In genomic region chr10:23785599-23785998, GRCm38 (mm10) we compare ENCODE assay signal across 8 mouse cellular contexts. TPM values are rescaled to one million over a fixed set of nuclear protein-coding genes. Genes with fewer than 3 reads are reported as not detected.
A peak's percentile ranks its signal among the peaks of the same experiment; 100 is the strongest.
DNase-seq lines count a peak whose midpoint lies in the region; ATAC-seq and TF ChIP-seq lines count a peak whose summit lies in the region.
"Not testable (repeated sequence)": the region's sequence is repeated elsewhere in the genome, so short reads cannot be mapped to it uniquely, and the experiment has no call there.

No protein-coding gene starts in this region.

- WGBS in forebrain, embryonic 13.5 days: 43% methylated on average over 7 of the region's 7 CpGs
- WGBS in heart, embryonic 16.5 days: 42% methylated on average over 7 of the region's 7 CpGs
- WGBS in intestine, postnatal 0 days: 31% methylated on average over 7 of the region's 7 CpGs
- WGBS in liver, embryonic 12.5 days (ENCODE audit: insufficient replicate concordance): 10% methylated on average over 7 of the region's 7 CpGs
- WGBS in midbrain, embryonic 11.5 days: 42% methylated on average over 7 of the region's 7 CpGs
- WGBS in small intestine, adult 2 months: 22% methylated on average over 7 of the region's 7 CpGs

- H3K4me2 ChIP-seq in forebrain, embryonic 13.5 days: peak overlapping the region; percentile 96
- peak overlapping the region; percentile 84 for H3K4me2 ChIP-seq in heart, embryonic 16.5 days (ENCODE audit: low read depth, low read length)
- peak overlapping the region; percentile 67 for H3K4me2 ChIP-seq in intestine, postnatal 0 days (replicated peaks; ENCODE audit: low read depth)
- H3K4me2 ChIP-seq in liver, embryonic 12.5 days: peak overlapping the region; percentile 76
- H3K4me2 ChIP-seq in midbrain, embryonic 11.5 days: peak overlapping the region; percentile 87

- not testable (repeated sequence) for H3K27ac ChIP-seq in forebrain, embryonic 13.5 days; heart, embryonic 16.5 days (ENCODE audit: low read length); intestine, postnatal 0 days (ENCODE audit: low read depth, low read length); midbrain, embryonic 11.5 days (ENCODE audit: low read depth, low read length); small intestine, adult 2 months (ENCODE audit: insufficient read depth, low read depth, low read length)
- peak overlapping the region; percentile 90 for H3K27ac ChIP-seq in liver, embryonic 12.5 days

- ATAC-seq in forebrain, embryonic 13.5 days; heart, embryonic 16.5 days (replicated peaks; ENCODE audit: extremely low read depth, insufficient read depth, low FRiP score); intestine, postnatal 0 days; liver, embryonic 12.5 days; midbrain, embryonic 11.5 days (ENCODE audit: low FRiP score): not testable (repeated sequence)

- H3K9me3 ChIP-seq in forebrain, embryonic 13.5 days (replicated peaks); heart, embryonic 16.5 days (replicated peaks; ENCODE audit: control insufficient read depth, low read length); intestine, postnatal 0 days (ENCODE audit: control insufficient read depth); liver, embryonic 12.5 days (replicated peaks); midbrain, embryonic 11.5 days (ENCODE audit: control insufficient read depth, low read length): not testable (repeated sequence)

- not testable (repeated sequence) for TF ChIP-seq CTCF in intestine, postnatal 0 days (IDR thresholded peaks at IDR 0.05; ENCODE audit: low read depth); small intestine, adult 2 months (IDR thresholded peaks at IDR 0.05; ENCODE audit: extremely low read depth, insufficient read length, insufficient replicate concordance, low read depth, low read length)

- peaks cover 41% of the 10 kb centered on the region for H3K36me3 ChIP-seq in forebrain, embryonic 13.5 days (ENCODE audit: poor library complexity, severe bottlenecking)
- peaks cover 24% of the 10 kb centered on the region for H3K36me3 ChIP-seq in heart, embryonic 16.5 days (ENCODE audit: control insufficient read depth, insufficient read depth)
- peaks cover 23% of the 10 kb centered on the region for H3K36me3 ChIP-seq in intestine, postnatal 0 days (ENCODE audit: control insufficient read depth, insufficient read depth)
- H3K36me3 ChIP-seq in liver, embryonic 12.5 days: peaks cover 40% of the 10 kb centered on the region
- not testable (repeated sequence) for H3K36me3 ChIP-seq in midbrain, embryonic 11.5 days (ENCODE audit: control insufficient read depth, insufficient read depth, low read length)
- peaks cover 21% of the 10 kb centered on the region for H3K36me3 ChIP-seq in small intestine, adult 2 months (ENCODE audit: control insufficient read depth, insufficient read depth, low read length)

- H3K9ac ChIP-seq in forebrain, embryonic 13.5 days: peak overlapping the region; percentile 96
- H3K9ac ChIP-seq in heart, embryonic 16.5 days (ENCODE audit: low read length): peak overlapping the region; percentile 95
- peak overlapping the region; percentile 78; the same call in 1 of the 2 replicates for H3K9ac ChIP-seq in intestine, postnatal 0 days (ENCODE audit: low read depth, low read length)
- H3K9ac ChIP-seq in liver, embryonic 12.5 days: peak overlapping the region; percentile 86
- peak overlapping the region; percentile 91 for H3K9ac ChIP-seq in midbrain, embryonic 11.5 days (ENCODE audit: low read length)

- H3K4me1 ChIP-seq in forebrain, embryonic 13.5 days: peaks cover 37% of the 10 kb centered on the region
- H3K4me1 ChIP-seq in heart, embryonic 16.5 days (ENCODE audit: control insufficient read depth, insufficient read depth, low read length): peaks cover 20% of the 10 kb centered on the region
- not testable (repeated sequence) for H3K4me1 ChIP-seq in intestine, postnatal 0 days (replicated peaks; ENCODE audit: control insufficient read depth, insufficient read depth, low read length); small intestine, adult 2 months (ENCODE audit: control insufficient read depth, insufficient read depth, insufficient read length, low read length)
- H3K4me1 ChIP-seq in liver, embryonic 12.5 days: peaks cover 63% of the 10 kb centered on the region
- H3K4me1 ChIP-seq in midbrain, embryonic 11.5 days (ENCODE audit: control insufficient read depth, insufficient read depth, low read length): peaks cover 12% of the 10 kb centered on the region

- DNase-seq in 416B (ENCODE audit: low read depth): peak; percentile 13
- peak; percentile 22 for DNase-seq in c-Kit-positive CD71-positive TER-119-positive erythroid progenitor cells, embryonic 14.5 days (ENCODE audit: low spot score)
- DNase-seq in midbrain, embryonic 11.5 days (ENCODE audit: low spot score, missing footprints): not testable (repeated sequence)

- peak overlapping the region; percentile 88 for H3K4me3 ChIP-seq in forebrain, embryonic 13.5 days
- peak overlapping the region; percentile 94 for H3K4me3 ChIP-seq in heart, embryonic 16.5 days (ENCODE audit: low read length)
- peak overlapping the region; percentile 72 for H3K4me3 ChIP-seq in intestine, postnatal 0 days (ENCODE audit: low read depth, low read length)
- peak overlapping the region; percentile 77 for H3K4me3 ChIP-seq in liver, embryonic 12.5 days
- peak overlapping the region; percentile 66 for H3K4me3 ChIP-seq in midbrain, embryonic 11.5 days (ENCODE audit: low read depth, low read length)
- peak overlapping the region; percentile 29; the same call in 1 of the 2 replicates for H3K4me3 ChIP-seq in small intestine, adult 2 months (ENCODE audit: low read depth, low read length)

- TF ChIP-seq POLR2A in small intestine, adult 2 months (IDR thresholded peaks at IDR 0.05; ENCODE audit: low read depth, low read length): not testable (repeated sequence)

- H3K27me3 ChIP-seq in forebrain, embryonic 13.5 days; heart, embryonic 16.5 days (ENCODE audit: control insufficient read depth, insufficient read depth, low read length); intestine, postnatal 0 days (replicated peaks; ENCODE audit: control insufficient read depth, insufficient read depth, low read length); liver, embryonic 12.5 days (replicated peaks); midbrain, embryonic 11.5 days (ENCODE audit: control insufficient read depth, insufficient read depth, low read length); small intestine, adult 2 months (ENCODE audit: control insufficient read depth, insufficient read depth, low read length): not testable (repeated sequence)

RNA-seq across cellular contexts. Expression of gene Rps12, which starts 1.5 kb away (rescaled TPM):
- polyA plus RNA-seq in forebrain, embryonic 13.5 days (2015; fragmentation: Nextera tagmentation; extraction: Ambion mirVana): 142 and 148 TPM in 2 replicates
- polyA plus RNA-seq in heart, embryonic 16.5 days (2015; fragmentation: Nextera tagmentation; extraction: Ambion mirVana): 80.6 and 89.4 TPM in 2 replicates
- 144 and 151 TPM in 2 replicates for polyA plus RNA-seq in intestine, postnatal 0 days (2015; fragmentation: Nextera tagmentation; extraction: Ambion mirVana)
- 192 and 199 TPM in 2 replicates for polyA plus RNA-seq in liver, embryonic 12.5 days (2016; fragmentation: Nextera tagmentation; extraction: Ambion mirVana)
- polyA plus RNA-seq in midbrain, embryonic 11.5 days (2014; fragmentation: Nextera tagmentation; extraction: Ambion mirVana): 118 and 132 TPM in 2 replicates
- 1,264 and 1,580 TPM in 2 replicates for polyA plus RNA-seq in small intestine, adult 2 months (2012; rRNA removed)

RNA-seq across cellular contexts. Expression of gene Slc18b1, which starts 11.2 kb away (rescaled TPM):
- polyA plus RNA-seq in forebrain, embryonic 13.5 days (2015; fragmentation: Nextera tagmentation; extraction: Ambion mirVana): 15.9 and 16.7 TPM in 2 replicates
- polyA plus RNA-seq in heart, embryonic 16.5 days (2015; fragmentation: Nextera tagmentation; extraction: Ambion mirVana): 8.3 and 9.1 TPM in 2 replicates
- 12.9 and 14.0 TPM in 2 replicates for polyA plus RNA-seq in intestine, postnatal 0 days (2015; fragmentation: Nextera tagmentation; extraction: Ambion mirVana)
- 2.6 and 3.4 TPM in 2 replicates for polyA plus RNA-seq in liver, embryonic 12.5 days (2016; fragmentation: Nextera tagmentation; extraction: Ambion mirVana)
- 14.5 and 16.6 TPM in 2 replicates for polyA plus RNA-seq in midbrain, embryonic 11.5 days (2014; fragmentation: Nextera tagmentation; extraction: Ambion mirVana)
- polyA plus RNA-seq in small intestine, adult 2 months (2012; rRNA removed): 9.5 and 16.6 TPM in 2 replicates

Comparison
In these comparisons a context has a peak if more than half of its experiments do, and no peak if none do; other contexts are left out.
1. H3K4me3 ChIP-seq: peak in every context shown above with its lines; median percentile 94 in heart, embryonic 16.5 days; 88 in forebrain, embryonic 13.5 days; 77 in liver, embryonic 12.5 days; 72 in intestine, postnatal 0 days; 66 in midbrain, embryonic 11.5 days; 29 in small intestine, adult 2 months.